15 mouse cellular contexts compared by ENCODE assay signal in the genomic region with DNA sequence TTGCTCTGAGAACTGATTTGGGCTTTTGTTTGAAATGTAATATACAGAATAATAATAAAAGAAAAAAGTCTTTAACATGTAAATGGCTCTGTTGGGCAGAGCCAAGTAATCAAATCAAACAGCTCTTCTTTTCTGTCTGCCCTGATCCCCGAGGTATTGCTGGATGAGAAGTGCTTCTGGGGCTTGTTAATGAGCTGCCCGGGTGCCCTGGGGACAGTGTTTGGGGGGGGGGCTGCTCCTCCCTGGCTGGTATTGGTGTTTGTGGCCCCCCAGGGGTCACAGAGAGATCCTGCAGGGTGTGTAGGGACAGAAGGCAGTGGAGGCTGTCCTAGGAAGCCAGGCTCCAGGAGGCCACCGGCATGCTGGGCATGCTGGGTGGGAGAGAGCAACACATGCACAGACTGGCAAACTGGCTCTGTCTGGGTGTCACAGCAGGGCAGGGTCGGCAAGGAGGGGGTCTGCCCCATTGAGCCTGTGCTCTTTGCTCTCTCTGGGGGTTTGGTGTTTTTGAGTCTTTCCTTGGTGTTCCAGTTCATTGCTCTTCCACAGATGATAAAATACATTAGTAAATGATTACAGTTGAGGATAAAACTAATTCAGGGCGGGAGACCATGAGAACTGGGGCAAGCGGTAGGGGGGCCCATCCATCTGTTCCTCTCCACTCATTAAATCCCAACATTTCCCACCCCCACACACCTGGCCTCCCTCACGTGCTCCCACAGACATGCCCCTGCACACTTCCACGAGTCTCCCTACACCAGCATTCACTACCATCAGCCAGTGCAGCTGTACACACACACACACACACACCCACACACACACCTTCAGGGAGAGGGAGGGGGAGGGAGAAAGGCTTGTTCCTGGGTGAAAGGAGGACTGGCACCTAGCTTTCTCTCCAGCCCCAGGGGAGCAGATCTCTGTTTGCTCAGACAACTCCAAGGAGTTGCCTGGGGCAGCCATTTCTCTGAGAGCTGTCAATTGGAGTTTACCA.
DNase-seq lines count a peak whose midpoint lies in the region; ATAC-seq lines count a peak whose summit lies in the region.
"Had no signal": no experiment of that assay in that cellular context is flagged by ENCODE, and none has a peak within 500 bp of the region (broad histone marks: within the 10 kb centered on the region; RNA-seq: fewer than 3 reads in every experiment).

No protein-coding gene starts in this region.

- no peaks in the 10 kb centered on the region for H3K4me1 ChIP-seq in heart, embryonic 15.5 days (replicated peaks)
- H3K4me1 ChIP-seq in forebrain, embryonic 14.5 days (ENCODE audit: control insufficient read depth, insufficient read depth, low read length): peaks cover 19% of the 10 kb centered on the region
- H3K4me1 ChIP-seq in kidney, embryonic 14.5 days (ENCODE audit: control insufficient read depth, insufficient read depth, low read length): no peaks in the 10 kb centered on the region
- H3K4me1 ChIP-seq in neural tube, embryonic 12.5 days: peaks cover 20% of the 10 kb centered on the region
- H3K4me1 ChIP-seq in heart, embryonic 12.5 days (replicated peaks): no peaks in the 10 kb centered on the region
- H3K4me1 ChIP-seq: limb, embryonic 15.5 days had no signal

- no peak overlapping the region for H3K27ac ChIP-seq in heart, embryonic 15.5 days
- no peak overlapping the region for H3K27ac ChIP-seq in forebrain, embryonic 14.5 days (ENCODE audit: low read depth, low read length)
- peak overlapping the region; percentile 69; the same call in 1 of the 2 replicates for H3K27ac ChIP-seq in kidney, embryonic 14.5 days (ENCODE audit: low read depth, low read length)
- no peak overlapping the region for H3K27ac ChIP-seq in neural tube, embryonic 12.5 days
- no peak overlapping the region for H3K27ac ChIP-seq in heart, embryonic 12.5 days (ENCODE audit: poor library complexity, severe bottlenecking)
- H3K27ac ChIP-seq: limb, embryonic 15.5 days; macrophage had no signal

- no peak overlapping the region for H3K9ac ChIP-seq in heart, embryonic 15.5 days
- no peak overlapping the region for H3K9ac ChIP-seq in forebrain, embryonic 14.5 days (ENCODE audit: low read length)
- no peak overlapping the region for H3K9ac ChIP-seq in kidney, embryonic 14.5 days (ENCODE audit: low read depth, low read length)
- no peak overlapping the region for H3K9ac ChIP-seq in neural tube, embryonic 12.5 days
- no peak overlapping the region for H3K9ac ChIP-seq in heart, embryonic 12.5 days
- H3K9ac ChIP-seq: limb, embryonic 15.5 days had no signal

- no peak overlapping the region for H3K4me2 ChIP-seq in heart, embryonic 15.5 days
- no peak overlapping the region for H3K4me2 ChIP-seq in forebrain, embryonic 14.5 days (ENCODE audit: low read length)
- no peak overlapping the region for H3K4me2 ChIP-seq in kidney, embryonic 14.5 days (replicated peaks; ENCODE audit: low read depth, low read length)
- 0 out of 2 replicates have a peak overlapping the region, but pooled peaks have one; percentile 8 for H3K4me2 ChIP-seq in neural tube, embryonic 12.5 days (replicated peaks)
- no peak overlapping the region for H3K4me2 ChIP-seq in heart, embryonic 12.5 days
- H3K4me2 ChIP-seq: limb, embryonic 15.5 days had no signal

- H3K9me3 ChIP-seq in heart, embryonic 15.5 days (replicated peaks): no peaks in the 10 kb centered on the region
- no peaks in the 10 kb centered on the region for H3K9me3 ChIP-seq in forebrain, embryonic 14.5 days (replicated peaks; ENCODE audit: control insufficient read depth, low read length)
- no peaks in the 10 kb centered on the region for H3K9me3 ChIP-seq in kidney, embryonic 14.5 days (ENCODE audit: control insufficient read depth, low read length)
- H3K9me3 ChIP-seq in neural tube, embryonic 12.5 days: no peaks in the 10 kb centered on the region
- no peaks in the 10 kb centered on the region for H3K9me3 ChIP-seq in heart, embryonic 12.5 days (replicated peaks)
- H3K9me3 ChIP-seq: limb, embryonic 15.5 days had no signal

- H3K4me3 ChIP-seq in heart, embryonic 15.5 days: no peak overlapping the region
- no peak overlapping the region for H3K4me3 ChIP-seq in forebrain, embryonic 14.5 days (ENCODE audit: low read depth, low read length)
- H3K4me3 ChIP-seq in kidney, embryonic 14.5 days (ENCODE audit: low read length): no peak overlapping the region
- no peak overlapping the region for H3K4me3 ChIP-seq in neural tube, embryonic 12.5 days
- no peak overlapping the region for H3K4me3 ChIP-seq in heart, embryonic 12.5 days
- H3K4me3 ChIP-seq: limb, embryonic 15.5 days had no signal

- 19% methylated on average over 8 of the region's 8 CpGs for WGBS in heart, embryonic 15.5 days
- WGBS in forebrain, embryonic 14.5 days: 21% methylated on average over 8 of the region's 8 CpGs
- 16% methylated on average over 8 of the region's 8 CpGs for WGBS in kidney, embryonic 14.5 days
- 22% methylated on average over 8 of the region's 8 CpGs for WGBS in neural tube, embryonic 12.5 days
- WGBS in heart, embryonic 12.5 days: 27% methylated on average over 8 of the region's 8 CpGs

- no peak for DNase-seq in heart, adult 9 months (ENCODE audit: low spot score in 2 of 2)
- DNase-seq in forebrain, embryonic 14.5 days (ENCODE audit: low spot score): peak; percentile 15
- no peak for DNase-seq in frontal cortex, postnatal 36 days (ENCODE audit: low spot score in 2 of 2)
- DNase-seq: gastrocnemius, postnatal 36 days; right cerebral cortex, postnatal 25 days; thymus, postnatal 25 days had no signal

- H3K36me3 ChIP-seq in heart, embryonic 15.5 days: no peaks in the 10 kb centered on the region
- H3K36me3 ChIP-seq in forebrain, embryonic 14.5 days (ENCODE audit: control insufficient read depth, insufficient read depth, low read length): no peaks in the 10 kb centered on the region
- no peaks in the 10 kb centered on the region for H3K36me3 ChIP-seq in kidney, embryonic 14.5 days (ENCODE audit: control insufficient read depth, insufficient read depth, low read length)
- H3K36me3 ChIP-seq in neural tube, embryonic 12.5 days: no peaks in the 10 kb centered on the region
- H3K36me3 ChIP-seq in heart, embryonic 12.5 days: no peaks in the 10 kb centered on the region
- H3K36me3 ChIP-seq: limb, embryonic 15.5 days had no signal

- 0 out of 2 replicates have a peak, but pooled peaks have one; percentile 40 for ATAC-seq in heart, embryonic 15.5 days (replicated peaks; ENCODE audit: insufficient number of reproducible peaks, insufficient read depth, low FRiP score, low read depth)
- peak; percentile 38 for ATAC-seq in forebrain, embryonic 14.5 days
- peak; percentile 92 for ATAC-seq in kidney, embryonic 14.5 days (ENCODE audit: low FRiP score, low TSS enrichment)
- ATAC-seq in neural tube, embryonic 12.5 days (ENCODE audit: low FRiP score, low read depth): peak; percentile 71
- ATAC-seq in heart, embryonic 12.5 days (ENCODE audit: insufficient number of reproducible peaks, low FRiP score): no peak
- no peak for ATAC-seq in granulocyte monocyte progenitor cell, adult 5-6 weeks (replicated peaks; ENCODE audit: poor library complexity, severe bottlenecking)
- ATAC-seq: CD4-positive, CD25-positive, alpha-beta regulatory T cell, adult 4 months; inflammation-experienced regulatory T-cells, adult 6 months had no signal

- H3K27me3 ChIP-seq in heart, embryonic 15.5 days: peaks cover 18% of the 10 kb centered on the region; the same call in 1 of the 2 replicates
- H3K27me3 ChIP-seq in forebrain, embryonic 14.5 days (replicated peaks; ENCODE audit: control insufficient read depth, insufficient read depth, low read length): no peaks in the 10 kb centered on the region
- 0 out of 2 replicates have a peak, but pooled peaks cover 3% of the 10 kb centered on the region for H3K27me3 ChIP-seq in kidney, embryonic 14.5 days (ENCODE audit: control insufficient read depth, insufficient read depth, low read length)
- H3K27me3 ChIP-seq in neural tube, embryonic 12.5 days (replicated peaks): no peaks in the 10 kb centered on the region
- peaks cover 36% of the 10 kb centered on the region for H3K27me3 ChIP-seq in heart, embryonic 12.5 days (replicated peaks)

Comparison
In these comparisons a context has a peak if more than half of its experiments do, and no peak if none do; other contexts are left out.
1. ATAC-seq: peak in heart, embryonic 15.5 days (single experiment), forebrain, embryonic 14.5 days (single experiment), kidney, embryonic 14.5 days (single experiment) and neural tube, embryonic 12.5 days (single experiment); none in heart, embryonic 12.5 days (single experiment) and granulocyte monocyte progenitor cell, adult 5-6 weeks (single experiment).